Mouse (Mus musculus) lung, postnatal 0 days (tissue): ENCODE results near the gene Eef1akmt4.

ENCODE experiments used
- CTCF ChIP-seq: IDR thresholded peaks from 2 replicates; pipeline ENCODE4 v1.5.1; 2016; ENCODE audit warnings: antibody characterized with exemption, mild to moderate bottlenecking
- EP300 ChIP-seq: IDR thresholded peaks from 2 replicates; pipeline ENCODE4 v1.6.1; 2016; ENCODE audit warnings: antibody characterized with exemption, mild to moderate bottlenecking, control low read depth

DNA sequence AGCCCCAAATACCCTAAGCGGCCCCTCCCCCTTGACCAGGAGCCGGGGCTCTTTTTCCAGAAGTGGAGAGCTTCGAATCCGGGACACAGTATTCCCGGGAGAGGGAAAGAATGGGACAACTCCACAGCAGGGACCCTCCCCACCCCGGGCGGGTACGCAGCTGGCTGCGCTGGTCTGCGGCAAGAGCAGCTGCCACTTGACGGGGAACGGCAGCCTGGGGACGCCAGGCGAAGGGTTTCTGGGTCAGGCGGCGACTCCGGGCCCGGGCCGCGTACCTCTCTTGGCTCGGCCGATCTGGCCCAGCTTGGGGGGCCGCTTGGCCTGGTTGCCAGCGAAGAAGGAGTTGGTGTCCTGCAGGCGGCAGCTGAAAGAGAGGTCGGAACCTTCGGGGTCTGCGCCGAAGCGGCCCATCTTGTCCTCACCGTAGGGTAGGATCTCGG lies 9.4 kb downstream of the Eef1akmt4 start:
- TF ChIP-seq CTCF (no peak), EP300 (no peak)
